Mouse (Mus musculus): ENCODE measurements around the gene 1700001P01Rik.

GRCm38 (mm10) chr11:97819923-97820322, 44.2 kb upstream of the 1700001P01Rik start:
- no peak for TF ChIP-seq CTCF (IDR thresholded peaks at IDR 0.05; ENCODE audit: low read depth)
- TF ChIP-seq EP300 (IDR thresholded peaks at IDR 0.05; ENCODE audit: low read depth): no peak
